Mouse (Mus musculus) thymus, adult 2 months (tissue): ENCODE results near the gene Ppp1r15a.

ENCODE experiments used
- CTCF ChIP-seq: fragments of 200-500 bp; IDR thresholded peaks from 2 replicates; pipeline ENCODE4 v1.5.1; 2012; ENCODE audit warnings: mild to moderate bottlenecking, control low read depth, low read length, moderate library complexity, borderline replicate concordance; ENCODE audit not compliant: control insufficient read depth, poor library complexity, insufficient read depth; ENCODE audit errors: extremely low read depth
- POLR2A ChIP-seq: fragments of 200-500 bp; IDR thresholded peaks from 2 replicates; pipeline ENCODE4 v1.6.1; 2012; ENCODE audit warnings: mild to moderate bottlenecking, low read length, control low read depth, moderate library complexity; ENCODE audit not compliant: control insufficient read depth, poor library complexity, insufficient read depth; ENCODE audit errors: extremely low read depth

GRCm38 (mm10) chr7:45568601-45569473 lies 42.8 kb upstream of the Ppp1r15a start:
- no peak for TF ChIP-seq CTCF
- TF ChIP-seq POLR2A, result no peak
